8 mouse cellular contexts compared by ENCODE assay signal in genomic region chr17:8367514-8368480, GRCm38 (mm10). TPM values are rescaled to one million over a fixed set of nuclear protein-coding genes. Genes with fewer than 3 reads are reported as not detected.
DNase-seq lines count a peak whose midpoint lies in the region; ATAC-seq and TF ChIP-seq lines count a peak whose summit lies in the region.
"Had no signal": no experiment of that assay in that cellular context is flagged by ENCODE, and none has a peak within 500 bp of the region (broad histone marks: within the 10 kb centered on the region; RNA-seq: fewer than 3 reads in every experiment).

No protein-coding gene starts in this region.

- H3K4me3 ChIP-seq in embryonic facial prominence, embryonic 10.5 days, result peak overlapping the region; percentile 36
- no peak overlapping the region for H3K4me3 ChIP-seq in hindbrain, postnatal 0 days (ENCODE audit: low read length)
- no peak overlapping the region for H3K4me3 ChIP-seq in neural tube, embryonic 11.5 days (ENCODE audit: low read depth, low read length)

- H3K4me1 ChIP-seq in embryonic facial prominence, embryonic 10.5 days, result peaks cover 70% of the 10 kb centered on the region
- H3K4me1 ChIP-seq in hindbrain, postnatal 0 days (ENCODE audit: insufficient read depth, low read length), result peaks cover 35% of the 10 kb centered on the region
- H3K4me1 ChIP-seq in neural tube, embryonic 11.5 days (ENCODE audit: control insufficient read depth, insufficient read depth, low read length), result peaks cover 29% of the 10 kb centered on the region; the same call in 1 of the 2 replicates

- WGBS in embryonic facial prominence, embryonic 10.5 days, result 22% methylated on average over 20 of the region's 20 CpGs
- 8% methylated on average over 20 of the region's 20 CpGs for WGBS in hindbrain, postnatal 0 days
- 27% methylated on average over 20 of the region's 20 CpGs for WGBS in neural tube, embryonic 11.5 days

- no peaks in the 10 kb centered on the region for H3K36me3 ChIP-seq in embryonic facial prominence, embryonic 10.5 days (replicated peaks)
- no peaks in the 10 kb centered on the region for H3K36me3 ChIP-seq in hindbrain, postnatal 0 days (ENCODE audit: insufficient read depth, low read length)
- H3K36me3 ChIP-seq in neural tube, embryonic 11.5 days (ENCODE audit: control insufficient read depth, insufficient read depth, low read length), result no peaks in the 10 kb centered on the region

- no peaks in the 10 kb centered on the region for H3K9me3 ChIP-seq in embryonic facial prominence, embryonic 10.5 days
- H3K9me3 ChIP-seq in hindbrain, postnatal 0 days (ENCODE audit: low read length), result no peaks in the 10 kb centered on the region
- H3K9me3 ChIP-seq in neural tube, embryonic 11.5 days (ENCODE audit: control insufficient read depth, low read length), result no peaks in the 10 kb centered on the region

- peak overlapping the region; percentile 43 for H3K4me2 ChIP-seq in hindbrain, postnatal 0 days (ENCODE audit: low read depth, low read length)
- H3K4me2 ChIP-seq in neural tube, embryonic 11.5 days (ENCODE audit: low read depth), result peak overlapping the region; percentile 24; the same call in 1 of the 2 replicates

- DNase-seq in brain, adult 2 months (ENCODE audit: low read depth, low spot score), result peak; percentile 73
- peak; percentile 50 for DNase-seq in embryonic facial prominence, embryonic 10.5 days (ENCODE audit: low spot score)
- peak; percentile 83 for DNase-seq in hindbrain, postnatal 0 days (ENCODE audit: low spot score)
- peak; percentile 54 for DNase-seq in neural tube, embryonic 11.5 days (ENCODE audit: low spot score)
- DNase-seq in kidney, adult 9 months, result no peak
- DNase-seq in yolk sac, embryonic 10.5 days (ENCODE audit: low spot score), result no peak

- peak; percentile 63 for ATAC-seq in hindbrain, postnatal 0 days
- peak; percentile 13; the same call in 1 of the 2 replicates for ATAC-seq in neural tube, embryonic 11.5 days (ENCODE audit: insufficient read depth, low FRiP score, low TSS enrichment)
- ATAC-seq in activated CD4-positive, CD25-positive, alpha-beta regulatory T cell, adult 4 months, result no peak

- TF ChIP-seq CTCF in hindbrain, postnatal 0 days (IDR thresholded peaks at IDR 0.05; ENCODE audit: low read depth), result no peak

- peak overlapping the region; percentile 86 for H3K27ac ChIP-seq in embryonic facial prominence, embryonic 10.5 days (replicated peaks)
- H3K27ac ChIP-seq in hindbrain, postnatal 0 days, result peak overlapping the region; percentile 99
- peak overlapping the region; percentile 72 for H3K27ac ChIP-seq in neural tube, embryonic 11.5 days (ENCODE audit: low read depth, low read length)
- H3K27ac ChIP-seq: liver, embryonic 14.5 days had no signal

- H3K9ac ChIP-seq in hindbrain, postnatal 0 days (replicated peaks; ENCODE audit: low read length), result peak overlapping the region; percentile 50; the same call in 1 of the 2 replicates
- peak overlapping the region; percentile 52 for H3K9ac ChIP-seq in neural tube, embryonic 11.5 days (ENCODE audit: low read length)
- H3K9ac ChIP-seq: liver, embryonic 14.5 days had no signal

- H3K27me3 ChIP-seq in embryonic facial prominence, embryonic 10.5 days (replicated peaks; ENCODE audit: low read depth, poor library complexity, severe bottlenecking), result peaks cover 15% of the 10 kb centered on the region; the same call in 1 of the 2 replicates
- H3K27me3 ChIP-seq in hindbrain, postnatal 0 days (ENCODE audit: insufficient read depth, low read length), result no peaks in the 10 kb centered on the region
- no peaks in the 10 kb centered on the region for H3K27me3 ChIP-seq in neural tube, embryonic 11.5 days (ENCODE audit: control insufficient read depth, insufficient read depth, low read length)

RNA-seq across cellular contexts. Expression of gene T2, which starts 12.0 kb away (rescaled TPM):
- 0.35 and 0.87 TPM in 2 replicates for polyA plus RNA-seq in embryonic facial prominence, embryonic 10.5 days (2016; fragmentation: Nextera tagmentation; extraction: Ambion mirVana)
- total RNA-seq in hindbrain, postnatal 0 days (2014; rRNA removed), result 0.10 and 0.11 TPM in 2 replicates
- polyA plus RNA-seq in hindbrain, postnatal 0 days (2015; fragmentation: Nextera tagmentation; extraction: Ambion mirVana), result 0.55 and 0.69 TPM in 2 replicates
- 0.42 and 0.53 TPM in 2 replicates for polyA plus RNA-seq in neural tube, embryonic 11.5 days (2014; fragmentation: Nextera tagmentation; extraction: Ambion mirVana)
- under 1 TPM in 1 of 2 experiments, not detected in 1; 0.63 TPM for polyA plus RNA-seq in activated CD4-positive, CD25-positive, alpha-beta regulatory T cell, adult 4 months (2017; shearing (Covaris generic))

RNA-seq across cellular contexts. Expression of gene Prr18, which starts 30.5 kb away (rescaled TPM):
- 0.32 and 0.33 TPM in 2 replicates for polyA plus RNA-seq in embryonic facial prominence, embryonic 10.5 days (2016; fragmentation: Nextera tagmentation; extraction: Ambion mirVana)
- total RNA-seq in hindbrain, postnatal 0 days (2014; rRNA removed), result 40.9 and 41.2 TPM in 2 replicates
- polyA plus RNA-seq in hindbrain, postnatal 0 days (2015; fragmentation: Nextera tagmentation; extraction: Ambion mirVana), result 17.6 and 18.0 TPM in 2 replicates
- polyA plus RNA-seq in neural tube, embryonic 11.5 days (2014; fragmentation: Nextera tagmentation; extraction: Ambion mirVana), result 0.89 and 1.4 TPM in 2 replicates
- under 1 TPM in 1 of 2 experiments, not detected in 1; 0.13 TPM for polyA plus RNA-seq in activated CD4-positive, CD25-positive, alpha-beta regulatory T cell, adult 4 months (2017; shearing (Covaris generic))

RNA-seq across cellular contexts. Expression of gene Sft2d1, which starts 56.9 kb away (rescaled TPM):
- polyA plus RNA-seq in embryonic facial prominence, embryonic 10.5 days (2016; fragmentation: Nextera tagmentation; extraction: Ambion mirVana), result 60.7 and 63.5 TPM in 2 replicates
- 74.5 and 98.7 TPM in 2 replicates for total RNA-seq in hindbrain, postnatal 0 days (2014; rRNA removed)
- polyA plus RNA-seq in hindbrain, postnatal 0 days (2015; fragmentation: Nextera tagmentation; extraction: Ambion mirVana), result 171 and 172 TPM in 2 replicates
- 67.1 and 67.3 TPM in 2 replicates for polyA plus RNA-seq in neural tube, embryonic 11.5 days (2014; fragmentation: Nextera tagmentation; extraction: Ambion mirVana)
- 100 to 1,000 TPM; 122 to 128 TPM for polyA plus RNA-seq in activated CD4-positive, CD25-positive, alpha-beta regulatory T cell, adult 4 months (2017; shearing (Covaris generic))

Comparison
In these comparisons a context has a peak if more than half of its experiments do, and no peak if none do; other contexts are left out.
1. DNase-seq: peak in brain, adult 2 months (single experiment), embryonic facial prominence, embryonic 10.5 days (single experiment), hindbrain, postnatal 0 days (single experiment) and neural tube, embryonic 11.5 days (single experiment); none in kidney, adult 9 months (single experiment) and yolk sac, embryonic 10.5 days (single experiment).
2. Peak in every context shown above with its lines, with median percentiles within 50 percentile points of each other: H3K27ac ChIP-seq.